Mouse (Mus musculus) lung, postnatal 0 days (tissue): ENCODE data around the gene Mgat4a. TPM values are rescaled to one million over a fixed set of nuclear protein-coding genes. Genes with fewer than 3 reads are reported as not detected.

Experiments
- ATAC-seq: fragments of 200-750 bp; cut with Nextera tagmentation; 2 replicates; pipeline ENCODE4 v1.8.0; 2017; ENCODE audit warnings: moderate library complexity
- DNase-seq: peaks from one replicate; pipeline ENCODE4 v3.0.0-alpha.2; 2016; ENCODE audit warnings: low spot score
- H3K27ac ChIP-seq: fragments of 300-500 bp; sonication (generic); 2 replicates; pipeline ENCODE4 v1.5.1; 2014; ENCODE audit warnings: antibody characterized with exemption, mild to moderate bottlenecking, low read length, mixed read lengths
- H3K27me3 ChIP-seq: fragments of 300-500 bp; sonication (generic); replicated peaks from 2 replicates; pipeline ENCODE4 v1.6.1; 2014; ENCODE audit warnings: low read length, mixed read lengths; ENCODE audit not compliant: insufficient read depth
- H3K36me3 ChIP-seq: fragments of 300-500 bp; sonication (generic); 2 replicates; pipeline ENCODE4 v1.6.1; 2014; ENCODE audit warnings: low read length, mixed read lengths; ENCODE audit not compliant: insufficient read depth
- H3K4me1 ChIP-seq: fragments of 300-500 bp; sonication (generic); 2 replicates; pipeline ENCODE4 v1.6.1; 2014; ENCODE audit warnings: antibody characterized with exemption, low read depth, low read length, mixed read lengths; ENCODE audit not compliant: insufficient read depth
- H3K4me2 ChIP-seq: fragments of 300-500 bp; sonication (generic); replicated peaks from 2 replicates; pipeline ENCODE4 v1.6.1; 2014; ENCODE audit warnings: low read depth, mild to moderate bottlenecking, low read length, moderate library complexity, mixed read lengths
- H3K4me3 ChIP-seq: fragments of 300-500 bp; sonication (generic); 2 replicates; pipeline ENCODE4 v1.5.1; 2014; ENCODE audit warnings: low read depth, low read length
- H3K9ac ChIP-seq: fragments of 300-500 bp; sonication (generic); replicated peaks from 2 replicates; pipeline ENCODE4 v1.6.1; 2014; ENCODE audit warnings: low read depth, mild to moderate bottlenecking
- H3K9me3 ChIP-seq: fragments of 300-500 bp; sonication (generic); 2 replicates; pipeline ENCODE4 v1.6.1; 2016; ENCODE audit warnings: low read length, mixed read lengths
- CTCF ChIP-seq: IDR thresholded peaks from 2 replicates; pipeline ENCODE4 v1.5.1; 2016; ENCODE audit warnings: antibody characterized with exemption, mild to moderate bottlenecking
- EP300 ChIP-seq: IDR thresholded peaks from 2 replicates; pipeline ENCODE4 v1.6.1; 2016; ENCODE audit warnings: antibody characterized with exemption, mild to moderate bottlenecking, control low read depth
- WGBS: fragments of 180-500 bp; shearing (Covaris S2); extraction: QIAGEN DNeasy Blood & Tissue Kit; methylation state at CpG from one replicate; pipeline ENCODE4 v1.1.7; 2014; 5-methylcytosine and 5-hydroxymethylcytosine counted together
- polyA plus RNA-seq: library from polyadenylated mRNA; unstranded; fragments of >200 nt; fragmentation: Nextera tagmentation; extraction: Ambion mirVana; gene quantifications from 2 replicates; pipeline ENCODE4 v1.2.1, GENCODE M21; 2015

Mgat4a gene
- polyA plus RNA-seq, 1 experiment from 2014 or later, result 5.4 TPM

DNA sequence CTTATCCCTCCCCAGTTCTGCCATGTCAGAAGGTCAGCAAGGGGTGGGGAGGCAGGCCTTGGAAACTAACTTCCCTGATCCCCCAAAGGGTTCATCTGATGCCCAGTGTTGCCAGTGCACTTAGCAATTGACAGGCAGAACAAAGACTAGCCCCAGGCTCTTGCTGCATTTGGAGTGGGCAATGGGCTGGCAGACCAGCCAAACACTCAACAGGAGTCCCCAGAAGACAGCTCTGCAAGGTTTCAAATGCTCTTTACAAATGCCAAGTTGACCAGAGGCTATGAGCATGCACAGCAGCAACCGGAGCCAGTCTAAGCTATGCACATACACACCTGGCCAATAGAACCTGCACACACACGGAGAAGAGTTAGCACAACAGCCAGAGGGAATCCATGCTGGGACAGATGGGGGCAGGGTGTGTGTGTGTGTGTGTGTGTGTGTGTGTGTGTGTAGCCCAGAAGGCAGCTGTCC lies 27.8 kb downstream of the Mgat4a start:
- H3K27ac ChIP-seq, result peak overlapping the region; percentile 74; the same call in 1 of the 2 replicates
- peaks cover 7% of the 10 kb centered on the region for H3K4me1 ChIP-seq
- no peaks in the 10 kb centered on the region for H3K9me3 ChIP-seq
- no peak overlapping the region for H3K4me3 ChIP-seq
- no peak overlapping the region for H3K9ac ChIP-seq
- DNase-seq (no peak), ATAC-seq (no peak)
- 63% methylated on average over 2 of the region's 2 CpGs for WGBS
- no peaks in the 10 kb centered on the region for H3K27me3 ChIP-seq
- no peaks in the 10 kb centered on the region for H3K36me3 ChIP-seq
- H3K4me2 ChIP-seq, result no peak overlapping the region
- TF ChIP-seq EP300, result no peak
- no peak for TF ChIP-seq CTCF

DNA sequence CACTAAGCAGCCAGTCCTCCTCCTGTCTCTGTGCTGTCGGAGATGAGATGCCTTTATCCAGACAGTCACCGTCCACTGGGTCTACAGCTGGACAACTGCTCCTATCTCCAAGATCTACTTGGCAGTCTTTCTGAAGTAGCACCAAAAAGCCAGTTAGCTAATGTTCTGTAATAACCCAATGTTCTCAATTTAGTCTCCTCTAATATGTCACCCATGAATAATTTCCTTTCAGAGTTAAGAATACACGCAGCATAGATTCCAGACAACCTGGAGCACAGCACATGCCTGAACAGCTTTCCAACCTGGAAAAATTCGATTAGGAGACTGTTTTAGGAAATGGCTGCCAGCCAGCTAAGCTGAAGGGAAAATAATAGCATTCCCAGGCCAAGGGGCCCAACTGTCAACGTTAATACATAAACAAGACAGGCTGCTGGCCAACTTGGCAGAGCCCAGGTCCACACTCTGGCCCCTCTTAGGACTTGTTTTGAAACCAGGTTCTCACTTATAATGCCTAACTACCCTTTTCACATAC lies 28.6 kb downstream of the Mgat4a start:
- H3K9me3 ChIP-seq, result no peaks in the 10 kb centered on the region
- ATAC-seq (peak; percentile 83), DNase-seq (peak; percentile 77)
- H3K36me3 ChIP-seq, result no peaks in the 10 kb centered on the region
- WGBS, result 26% methylated on average over 5 of the region's 5 CpGs
- peaks cover 3% of the 10 kb centered on the region; the same call in 1 of the 2 replicates for H3K4me1 ChIP-seq
- H3K27me3 ChIP-seq, result no peaks in the 10 kb centered on the region
- H3K9ac ChIP-seq, result no peak overlapping the region
- no peak overlapping the region for H3K4me3 ChIP-seq
- no peak overlapping the region for H3K4me2 ChIP-seq
- H3K27ac ChIP-seq, result peak overlapping the region; percentile 74
- TF ChIP-seq CTCF (no peak), EP300 (peak; percentile 58; the same call in 1 of the 2 replicates)

DNA sequence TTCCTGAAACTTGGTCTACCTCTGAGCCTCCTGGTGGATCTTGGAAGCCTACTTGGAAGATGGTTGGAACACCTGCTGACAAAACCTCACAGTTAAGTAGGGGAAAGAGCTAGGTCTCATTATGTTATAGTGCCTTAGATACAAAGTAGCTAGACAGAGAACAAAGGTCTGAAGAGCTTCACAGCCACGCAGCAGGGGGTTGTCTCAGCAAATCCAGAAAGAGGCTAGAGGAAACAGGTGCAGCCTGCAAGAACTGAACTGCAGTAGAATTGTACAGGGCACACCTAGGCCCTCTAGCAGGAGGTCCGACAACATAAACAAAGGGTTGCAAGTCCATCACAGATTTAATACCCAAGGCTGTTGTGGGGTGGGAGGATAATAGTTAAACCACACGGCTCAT lies 30.6 kb downstream of the Mgat4a start:
- Histone ChIP-seq H3K27ac (no peak overlapping the region), H3K9me3 (no peaks in the 10 kb centered on the region), H3K27me3 (no peaks in the 10 kb centered on the region), H3K4me3 (no peak overlapping the region), H3K9ac (no peak overlapping the region), H3K4me2 (no peak overlapping the region), H3K36me3 (no peaks in the 10 kb centered on the region), H3K4me1 (peaks cover 3% of the 10 kb centered on the region; the same call in 1 of the 2 replicates)
- ATAC-seq (no peak), DNase-seq (no peak)
- TF ChIP-seq CTCF (no peak), EP300 (no peak)
- WGBS, result 75% methylated on average over 3 of the region's 3 CpGs

DNA sequence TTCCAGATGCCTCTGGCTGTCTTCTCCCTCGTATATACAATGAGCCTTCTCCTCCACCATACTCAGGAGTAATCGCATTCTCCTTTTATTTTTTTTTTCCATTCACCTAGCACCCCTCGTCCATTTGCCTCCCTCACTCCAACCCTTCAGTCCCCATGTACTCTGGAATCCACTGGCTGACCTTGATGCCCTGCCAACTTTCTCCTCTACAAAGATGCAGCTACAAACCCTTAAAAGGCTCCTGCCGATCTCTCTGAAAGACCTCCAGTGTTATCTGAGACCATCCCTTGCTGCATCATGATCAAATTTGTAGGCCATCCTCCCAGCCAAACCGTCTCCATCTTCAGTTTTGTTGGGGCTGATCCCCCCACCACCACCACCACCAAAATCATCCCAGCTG lies 31.4 kb downstream of the Mgat4a start:
- no peaks in the 10 kb centered on the region for H3K36me3 ChIP-seq
- H3K27me3 ChIP-seq, result no peaks in the 10 kb centered on the region
- TF ChIP-seq EP300 (no peak), CTCF (no peak)
- no peaks in the 10 kb centered on the region for H3K9me3 ChIP-seq
- ATAC-seq, result no peak
- no peak overlapping the region for H3K9ac ChIP-seq
- no peak for DNase-seq
- H3K4me2 ChIP-seq, result no peak overlapping the region
- H3K4me1 ChIP-seq, result peaks cover 3% of the 10 kb centered on the region; the same call in 1 of the 2 replicates
- 85% methylated on average over 5 of the region's 5 CpGs for WGBS
- H3K4me3 ChIP-seq, result no peak overlapping the region
- no peak overlapping the region for H3K27ac ChIP-seq

DNA sequence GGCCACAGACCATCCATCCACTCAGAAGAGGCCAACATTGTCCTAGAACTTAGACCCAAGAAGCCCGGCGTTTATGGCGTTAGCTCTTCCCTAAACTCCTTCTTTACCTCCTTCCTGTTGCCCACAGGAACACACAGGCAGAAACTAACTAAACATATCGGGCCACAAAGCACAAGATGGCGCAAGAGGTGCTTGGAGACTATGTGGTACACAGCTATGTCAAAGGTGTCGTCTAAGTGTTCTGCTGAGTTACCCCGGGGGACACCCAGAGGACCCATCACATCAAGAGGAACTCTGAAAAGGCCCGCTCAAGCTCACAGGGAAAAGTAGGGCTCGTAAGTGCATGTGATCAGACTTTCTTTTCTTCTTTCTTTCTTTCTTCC lies 35.5 kb downstream of the Mgat4a start:
- ATAC-seq (peak; percentile 39; the same call in 1 of the 2 replicates), DNase-seq (no peak)
- 78% methylated on average over 9 of the region's 9 CpGs for WGBS
- peak; percentile 28 for TF ChIP-seq CTCF
- TF ChIP-seq EP300, result no peak
- H3K36me3 ChIP-seq, result no peaks in the 10 kb centered on the region
- no peak overlapping the region for H3K4me3 ChIP-seq
- no peaks in the 10 kb centered on the region for H3K9me3 ChIP-seq
- no peaks in the 10 kb centered on the region for H3K4me1 ChIP-seq
- H3K27me3 ChIP-seq, result no peaks in the 10 kb centered on the region
- H3K27ac ChIP-seq, result peak overlapping the region; percentile 69
- no peak overlapping the region for H3K9ac ChIP-seq
- no peak overlapping the region for H3K4me2 ChIP-seq

DNA sequence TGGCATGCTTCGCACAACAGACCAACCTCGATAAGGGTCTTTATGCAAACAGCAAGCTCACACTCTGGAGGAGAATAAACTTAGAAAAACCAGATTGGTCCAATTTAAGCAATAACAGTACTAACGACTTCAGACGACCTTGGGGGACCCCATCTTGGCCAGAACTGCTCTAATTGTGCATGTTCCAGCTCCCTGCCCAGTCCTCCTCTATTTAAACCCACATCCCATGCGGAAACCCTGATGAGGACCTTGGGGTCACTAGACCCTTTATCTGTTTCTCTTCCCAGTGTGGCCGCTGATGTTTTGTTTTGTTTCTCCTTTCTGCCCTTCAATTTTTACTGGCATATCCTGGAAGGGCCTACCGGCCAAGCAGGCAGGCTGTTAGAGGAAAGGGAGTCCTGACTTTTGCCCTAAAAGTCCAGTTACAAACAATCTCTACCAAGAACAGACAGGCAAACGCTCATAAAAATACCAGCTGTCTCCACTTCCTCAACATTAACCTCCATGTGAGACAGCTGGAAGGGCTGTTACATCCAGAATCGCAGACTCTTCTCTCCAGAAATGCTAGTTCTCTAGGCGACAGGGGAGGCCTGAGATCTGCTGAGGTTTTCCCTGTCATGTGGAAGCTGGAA lies 36.0 kb downstream of the Mgat4a start:
- ATAC-seq (peak; percentile 75), DNase-seq (peak; percentile 79)
- no peak overlapping the region for H3K9ac ChIP-seq
- 50% methylated on average over 10 of the region's 10 CpGs for WGBS
- H3K9me3 ChIP-seq, result no peaks in the 10 kb centered on the region
- no peak overlapping the region for H3K4me2 ChIP-seq
- no peaks in the 10 kb centered on the region for H3K27me3 ChIP-seq
- H3K4me3 ChIP-seq, result no peak overlapping the region
- H3K27ac ChIP-seq, result peak overlapping the region; percentile 69
- no peaks in the 10 kb centered on the region for H3K36me3 ChIP-seq
- TF ChIP-seq EP300, result no peak
- no peak for TF ChIP-seq CTCF
- H3K4me1 ChIP-seq, result no peaks in the 10 kb centered on the region
